12 mouse cellular contexts compared by ENCODE assay signal in genomic region chr17:65743664-65744330, GRCm38 (mm10). TPM values are rescaled to one million over a fixed set of nuclear protein-coding genes. Genes with fewer than 3 reads are reported as not detected.
DNase-seq lines count a peak whose midpoint lies in the region; ATAC-seq lines count a peak whose summit lies in the region.
"Had no signal": no experiment of that assay in that cellular context is flagged by ENCODE, and none has a peak within 500 bp of the region (broad histone marks: within the 10 kb centered on the region; RNA-seq: fewer than 3 reads in every experiment).

No protein-coding gene starts in this region.

- peaks cover 31% of the 10 kb centered on the region for H3K4me1 ChIP-seq in megakaryocyte, embryonic 14.5 days
- no peaks in the 10 kb centered on the region for H3K4me1 ChIP-seq in hindbrain, embryonic 11.5 days (replicated peaks; ENCODE audit: control insufficient read depth, insufficient read depth, low read length)
- peaks cover 10% of the 10 kb centered on the region for H3K4me1 ChIP-seq in midbrain, embryonic 16.5 days (ENCODE audit: control insufficient read depth, insufficient read depth, low read length)
- H3K4me1 ChIP-seq: limb, embryonic 13.5 days had no signal

- WGBS in hindbrain, embryonic 11.5 days: 68% methylated on average over 11 of the region's 11 CpGs
- 76% methylated on average over 11 of the region's 11 CpGs for WGBS in midbrain, embryonic 16.5 days

- H3K9me3 ChIP-seq in megakaryocyte, embryonic 14.5 days: peaks cover 35% of the 10 kb centered on the region
- H3K9me3 ChIP-seq in hindbrain, embryonic 11.5 days (ENCODE audit: control insufficient read depth, low read length): no peaks in the 10 kb centered on the region
- H3K9me3 ChIP-seq in midbrain, embryonic 16.5 days (replicated peaks; ENCODE audit: control insufficient read depth, low read length, poor library complexity, severe bottlenecking): no peaks in the 10 kb centered on the region; the same call in 1 of the 2 replicates

- H3K36me3 ChIP-seq in megakaryocyte, embryonic 14.5 days (replicated peaks; ENCODE audit: low read length): peaks cover 27% of the 10 kb centered on the region
- no peaks in the 10 kb centered on the region for H3K36me3 ChIP-seq in hindbrain, embryonic 11.5 days (ENCODE audit: control insufficient read depth, insufficient read depth, low read length)
- H3K36me3 ChIP-seq in midbrain, embryonic 16.5 days (ENCODE audit: control insufficient read depth, insufficient read depth, low read length): no peaks in the 10 kb centered on the region

- no peak overlapping the region for H3K9ac ChIP-seq in hindbrain, embryonic 11.5 days (ENCODE audit: low read depth, low read length)
- H3K9ac ChIP-seq in midbrain, embryonic 16.5 days (ENCODE audit: low read depth, low read length): no peak overlapping the region
- H3K9ac ChIP-seq: limb, embryonic 13.5 days had no signal

- peak overlapping the region; percentile 69 for H3K4me3 ChIP-seq in megakaryocyte, embryonic 14.5 days (replicated peaks)
- H3K4me3 ChIP-seq in hindbrain, embryonic 11.5 days (ENCODE audit: low read depth, low read length): no peak overlapping the region
- H3K4me3 ChIP-seq in midbrain, embryonic 16.5 days (ENCODE audit: low read depth, low read length): no peak overlapping the region
- H3K4me3 ChIP-seq: limb, embryonic 13.5 days had no signal

- H3K27ac ChIP-seq in hindbrain, embryonic 11.5 days (ENCODE audit: low read depth, low read length): peak overlapping the region; percentile 37
- peak overlapping the region; percentile 31; the same call in 1 of the 2 replicates for H3K27ac ChIP-seq in midbrain, embryonic 16.5 days (ENCODE audit: low read length)
- H3K27ac ChIP-seq: limb, embryonic 13.5 days had no signal

- no peaks in the 10 kb centered on the region for H3K27me3 ChIP-seq in megakaryocyte, embryonic 14.5 days (replicated peaks)
- no peaks in the 10 kb centered on the region for H3K27me3 ChIP-seq in hindbrain, embryonic 11.5 days (ENCODE audit: control insufficient read depth, insufficient read depth, low read length)
- H3K27me3 ChIP-seq in midbrain, embryonic 16.5 days (ENCODE audit: control insufficient read depth, insufficient read depth, low read depth, low read length): no peaks in the 10 kb centered on the region
- H3K27me3 ChIP-seq: limb, embryonic 13.5 days had no signal

- no peak for ATAC-seq in megakaryocyte, adult 5-6 weeks (ENCODE audit: poor library complexity, severe bottlenecking)
- no peak for ATAC-seq in hindbrain, embryonic 11.5 days (ENCODE audit: low FRiP score)
- no peak for ATAC-seq in midbrain, embryonic 16.5 days

- DNase-seq in embryo, embryonic 11 days: peak; percentile 19
- DNase-seq in embryo, embryonic 9.5 days (ENCODE audit: extremely low spot score): no peak
- DNase-seq in hindbrain, embryonic 11.5 days (ENCODE audit: low spot score): no peak
- DNase-seq in thymus, postnatal 36 days: no peak
- no peak for DNase-seq in ovary, postnatal 14 days (ENCODE audit: low spot score)
- DNase-seq: cerebellum, postnatal 14 days; kidney, postnatal 25 days; thymus, postnatal 4 days had no signal

- H3K4me2 ChIP-seq in hindbrain, embryonic 11.5 days (replicated peaks; ENCODE audit: low read depth, low read length): no peak overlapping the region
- no peak overlapping the region for H3K4me2 ChIP-seq in midbrain, embryonic 16.5 days (ENCODE audit: low read length)
- H3K4me2 ChIP-seq: limb, embryonic 13.5 days had no signal

RNA-seq across cellular contexts. Expression of gene Rab31, which starts 28.8 kb away (rescaled TPM):
- 2.8 TPM in 1 of 2 replicates, not detected in the other for polyA plus RNA-seq in megakaryocyte, embryonic 14.5 days (2012; ENCODE audit: insufficient read depth, low replicate concordance)
- total RNA-seq in megakaryocyte, adult 5-6 weeks (2015): 50.9 and 56.6 TPM in 2 replicates
- 85.0 and 90.9 TPM in 2 replicates for total RNA-seq in megakaryocyte, adult 5-6 weeks (2017)
- 74.8 and 82.0 TPM in 2 replicates for polyA plus RNA-seq in hindbrain, embryonic 11.5 days (2014; fragmentation: Nextera tagmentation; extraction: Ambion mirVana)
- polyA plus RNA-seq in midbrain, embryonic 16.5 days (2015; fragmentation: Nextera tagmentation; extraction: Ambion mirVana): 79.4 and 86.0 TPM in 2 replicates

RNA-seq across cellular contexts. Expression of gene Ppp4r1, which starts 38.6 kb away (rescaled TPM):
- 3.2 and 5.2 TPM in 2 replicates for polyA plus RNA-seq in megakaryocyte, embryonic 14.5 days (2012; ENCODE audit: insufficient read depth, low replicate concordance)
- 57.8 and 78.5 TPM in 2 replicates for total RNA-seq in megakaryocyte, adult 5-6 weeks (2015)
- total RNA-seq in megakaryocyte, adult 5-6 weeks (2017): 57.3 and 58.5 TPM in 2 replicates
- 48.9 and 56.8 TPM in 2 replicates for polyA plus RNA-seq in hindbrain, embryonic 11.5 days (2014; fragmentation: Nextera tagmentation; extraction: Ambion mirVana)
- polyA plus RNA-seq in midbrain, embryonic 16.5 days (2015; fragmentation: Nextera tagmentation; extraction: Ambion mirVana): 41.5 and 45.2 TPM in 2 replicates

Comparison
In these comparisons a context has a peak if more than half of its experiments do, and no peak if none do; other contexts are left out.
1. RNA of gene Rab31, which starts 28.8 kb away (polyA plus RNA-seq): 79.4 to 86.0 TPM in midbrain, embryonic 16.5 days and 74.8 to 82.0 TPM in hindbrain, embryonic 11.5 days; 2.8 TPM in megakaryocyte, embryonic 14.5 days; every median in the first group is over 10 times any median in the second.